Mouse (Mus musculus): ENCODE measurements around the gene Dennd6b. TPM values are rescaled to one million over a fixed set of nuclear protein-coding genes. Genes with fewer than 3 reads are reported as not detected.
A peak's percentile ranks its signal among the peaks of the same experiment; 100 is the strongest.

Dennd6b gene
- total and polyA plus RNA-seq, 3 experiments, result 4.1 to 9.1 (median 9.0) TPM

- DNase-seq (ENCODE audit: extremely low read depth), result no peak
- dilution Hi-C loops (cut with MboI; ENCODE audit: extremely low pct_ligation_motif_present, extremely low pct_unique_long_range_greater_than_20kb, low sequenced_read_pairs), result no loop called here
Observed at GRCm38 (mm10) chr15:89213517-89213916, 17.2 kb upstream of the Dennd6b start.

GRCm38 (mm10) chr15:89212495-89212894, 16.2 kb upstream of the Dennd6b start:
- peak overlapping the region in 1 of 3 experiments; percentile 91 for H3K4me3 ChIP-seq (replicated peaks in 1 of 3; ENCODE audit: low read depth in 2 of 3, low read length in 2 of 3, poor library complexity in 1 of 3)
- H3K4me1 ChIP-seq (ENCODE audit: control insufficient read depth in 1 of 2, insufficient read depth in 2 of 2), result peaks cover 9 to 36% of the 10 kb centered on the region in 2 experiments; a peak in 3 of 4 replicates
- no peak overlapping the region for H3K27ac ChIP-seq (ENCODE audit: insufficient read depth, low read depth)
- H3K79me2 ChIP-seq (replicated peaks; ENCODE audit: control insufficient read depth, extremely low read depth, insufficient read depth, poor library complexity, severe bottlenecking), result peaks cover 13% of the 10 kb centered on the region
- in situ Hi-C loops (cut with MboI; ENCODE audit: low pct_ligation_motif_present, low pct_unique_long_range_greater_than_20kb, low sequenced_read_pairs), result loop anchor here (25.0 kb wide), 1 partner anchor 250 kb away; the partner anchor contains the start of gene Ttll8
- peaks cover 0 to 16% of the 10 kb centered on the region in 2 experiments for H3K36me3 ChIP-seq (replicated peaks in 1 of 2; ENCODE audit: control insufficient read depth in 1 of 2, insufficient read depth in 1 of 2, low read length in 1 of 2)
- dilution Hi-C loops (cut with MboI; ENCODE audit: extremely low pct_ligation_motif_present, extremely low pct_unique_long_range_greater_than_20kb, low sequenced_read_pairs), result no loop called here
- H3K9ac ChIP-seq (ENCODE audit: insufficient read depth, low read depth), result peak overlapping the region; percentile 98; the same call in 1 of the 2 replicates
- H3K9me3 ChIP-seq (replicated peaks; ENCODE audit: low read length), result peaks cover 4% of the 10 kb centered on the region
- H3K4me2 ChIP-seq (ENCODE audit: insufficient read depth, low read depth, poor library complexity, severe bottlenecking), result peak overlapping the region; percentile 48
- H3K27me3 ChIP-seq (replicated peaks), result peaks cover 2% of the 10 kb centered on the region
- no peak for TF ChIP-seq SMC3 (IDR thresholded peaks at IDR 0.05; ENCODE audit: low read depth, low read length)
- DNase-seq (ENCODE audit: extremely low read depth), result no peak

More at GRCm38 (mm10) chr15:89213517-89213916, 17.2 kb upstream of the Dennd6b start:
- TF ChIP-seq MEF2A (IDR thresholded peaks at IDR 0.05; ENCODE audit: borderline replicate concordance, low read depth, low read length) (no peak), EP300 (IDR thresholded peaks at IDR 0.05; ENCODE audit: low read length) (no peak), CHD1 (IDR thresholded peaks at IDR 0.05; ENCODE audit: low read depth, low read length) (no peak), NELFE (IDR thresholded peaks at IDR 0.05; ENCODE audit: low read depth, low read length) (no peak), BHLHE40 (IDR thresholded peaks at IDR 0.05; ENCODE audit: low read depth, low read length) (no peak), CHD2 (IDR thresholded peaks at IDR 0.05; ENCODE audit: low read length) (no peak)
- Histone ChIP-seq H3K9ac (ENCODE audit: insufficient read depth, low read depth) (no peak overlapping the region), H3K4me1 (ENCODE audit: control insufficient read depth in 1 of 2, insufficient read depth in 2 of 2) (peaks cover 9 to 36% of the 10 kb centered on the region in 2 experiments; a peak in 3 of 4 replicates), H3K9me3 (replicated peaks; ENCODE audit: low read length) (peaks cover 4% of the 10 kb centered on the region), H3K4me2 (ENCODE audit: insufficient read depth, low read depth, poor library complexity, severe bottlenecking) (no peak overlapping the region), H3K4me3 (replicated peaks in 1 of 3; ENCODE audit: low read depth in 2 of 3, low read length in 2 of 3, poor library complexity in 1 of 3) (no peak overlapping the region), H3K79me2 (replicated peaks; ENCODE audit: control insufficient read depth, extremely low read depth, insufficient read depth, poor library complexity, severe bottlenecking) (peaks cover 13% of the 10 kb centered on the region), H3K27me3 (replicated peaks) (no peaks in the 10 kb centered on the region), H3K36me3 (replicated peaks in 1 of 2; ENCODE audit: control insufficient read depth in 1 of 2, insufficient read depth in 1 of 2, low read length in 1 of 2) (peaks cover 0 to 16% of the 10 kb centered on the region in 2 experiments), H3K27ac (ENCODE audit: insufficient read depth, low read depth) (no peak overlapping the region)
- in situ Hi-C loops (cut with MboI; ENCODE audit: low pct_ligation_motif_present, low pct_unique_long_range_greater_than_20kb, low sequenced_read_pairs), result loop anchor here (25.0 kb wide), 1 partner anchor 251 kb away; the partner anchor contains the start of gene Ttll8

DNA sequence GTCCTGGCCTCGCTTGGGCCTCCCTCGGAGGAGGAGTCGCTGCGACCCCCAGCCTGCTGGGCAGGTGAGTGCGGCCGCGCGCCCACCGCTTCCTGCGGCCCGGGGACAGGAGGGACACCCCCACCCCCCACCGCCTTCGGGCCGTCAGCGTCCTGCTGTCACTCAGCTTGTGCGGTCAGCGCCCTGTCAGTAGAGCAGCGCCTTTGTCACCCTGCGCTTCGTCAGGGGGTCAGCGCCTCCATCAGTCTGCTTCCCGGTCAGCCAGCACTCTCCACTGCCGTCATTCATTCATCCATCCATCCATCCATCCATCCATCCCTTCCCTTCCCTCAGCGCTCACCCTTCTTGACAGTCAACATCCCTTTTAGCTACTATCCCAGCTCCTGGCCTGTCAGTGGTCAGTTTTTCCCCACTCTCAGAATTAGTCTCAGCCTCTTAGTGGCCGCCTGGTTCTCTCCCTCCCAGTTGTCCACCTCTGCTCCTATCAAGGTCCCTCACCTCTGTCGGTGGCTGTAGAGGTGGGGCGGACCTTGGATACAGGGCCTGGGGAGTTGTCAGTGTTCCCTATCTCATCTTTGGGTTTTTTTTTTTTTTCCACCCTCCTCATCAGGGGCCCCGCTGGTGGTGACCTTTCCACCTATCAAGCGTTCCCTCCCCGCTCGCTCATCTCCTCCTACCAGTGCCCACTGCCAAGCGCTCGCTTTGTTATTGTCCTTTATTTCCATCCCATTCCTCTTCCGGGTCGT, 15.6 kb upstream of the Dennd6b start:
- TF ChIP-seq SIN3A (IDR thresholded peaks at IDR 0.05; ENCODE audit: low read length) (peak; percentile 49; the same call in 1 of the 2 replicates), USF2 (conservative IDR thresholded peaks at IDR 0.05; ENCODE audit: low read depth, low read length) (no peak), MXI1 (IDR thresholded peaks at IDR 0.05; ENCODE audit: low read depth, low read length) (peak; percentile 50; the same call in 1 of the 2 replicates)
- in situ Hi-C loops (cut with MboI; ENCODE audit: low pct_ligation_motif_present, low pct_unique_long_range_greater_than_20kb, low sequenced_read_pairs), result loop anchor here (25.0 kb wide), 1 partner anchor 250 kb away; the partner anchor contains the start of gene Ttll8
- peak overlapping the region; percentile 72 to 97 (median 91) for H3K4me3 ChIP-seq (replicated peaks in 1 of 3; ENCODE audit: low read depth in 2 of 3, low read length in 2 of 3, poor library complexity in 1 of 3)
- H3K9ac ChIP-seq (ENCODE audit: insufficient read depth, low read depth), result peak overlapping the region; percentile 98
- dilution Hi-C loops (cut with MboI; ENCODE audit: extremely low pct_ligation_motif_present, extremely low pct_unique_long_range_greater_than_20kb, low sequenced_read_pairs), result no loop called here
- H3K27ac ChIP-seq (ENCODE audit: insufficient read depth, low read depth), result peak overlapping the region; percentile 54
- H3K27me3 ChIP-seq (replicated peaks), result peaks cover 2% of the 10 kb centered on the region
- peaks cover 4% of the 10 kb centered on the region for H3K9me3 ChIP-seq (replicated peaks; ENCODE audit: low read length)
- peaks cover 13% of the 10 kb centered on the region for H3K79me2 ChIP-seq (replicated peaks; ENCODE audit: control insufficient read depth, extremely low read depth, insufficient read depth, poor library complexity, severe bottlenecking)
- DNase-seq (ENCODE audit: extremely low read depth), result peak; percentile 22
- peak overlapping the region; percentile 48 for H3K4me2 ChIP-seq (ENCODE audit: insufficient read depth, low read depth, poor library complexity, severe bottlenecking)
- H3K36me3 ChIP-seq (replicated peaks in 1 of 2; ENCODE audit: control insufficient read depth in 1 of 2, insufficient read depth in 1 of 2, low read length in 1 of 2), result peaks cover 0 to 15% of the 10 kb centered on the region in 2 experiments
- H3K4me1 ChIP-seq (ENCODE audit: control insufficient read depth in 1 of 2, insufficient read depth in 2 of 2), result peaks cover 9 to 36% of the 10 kb centered on the region in 2 experiments; a peak in 3 of 4 replicates

All from CH12.LX (cell line).